Mouse (Mus musculus) left cerebral cortex, postnatal 14 days (tissue): ENCODE data around the gene Tigar. TPM values are rescaled to one million over a fixed set of nuclear protein-coding genes. Genes with fewer than 3 reads are reported as not detected.

Source experiments
- DNase-seq, 2 experiments: peaks; one replicate each; pipeline ENCODE4 v3.0.0; 2021 to 2022; ENCODE audit warnings: low spot score in 2 of 2, mixed read lengths in 1 of 2
- intact Hi-C: fragments of 180-260 bp; cut with DNase I; formaldehyde crosslinking; loops from one replicate; pipeline ENCODE4 v1.15.1; 2025
- total RNA-seq, 2 experiments: library from RNA; stranded (reverse); gene quantifications; 2 replicates each; pipeline ENCODE4 v1.2.3; 2021

Tigar gene
- total RNA-seq, 2 experiments from 2014 or later, result 24.7 to 25.5 TPM

GRCm38 (mm10) chr6:127145464-127146190 is 36.3 kb upstream of the Tigar start:
- DNase-seq, result no peak
- intact Hi-C loops, result loop anchor here (2.0 to 5.0 kb wide), 3 partner anchors 122 to 213 kb away; no protein-coding TSS in a partner anchor

GRCm38 (mm10) chr6:127143576-127144288 is 34.4 kb upstream of the Tigar start:
- intact Hi-C loops, result no loop called here
- DNase-seq, result no peak

GRCm38 (mm10) chr6:127143124-127143520 is 33.8 kb upstream of the Tigar start:
- intact Hi-C loops, result no loop called here
- no peak for DNase-seq

- DNase-seq, result peak; percentile 42 to 60
- intact Hi-C loops, result no loop called here
These were observed 33.1 kb upstream of the Tigar start for GRCm38 (mm10) chr6:127142154-127143123.

- DNase-seq, result peak in 1 of 2 experiments; percentile 32
- intact Hi-C loops, result no loop called here
These were observed 29.6 kb upstream of the Tigar start for GRCm38 (mm10) chr6:127138962-127139361.

- DNase-seq, result peak in 1 of 2 experiments; percentile 16
- intact Hi-C loops, result no loop called here
These were observed 24.3 kb upstream of the Tigar start for GRCm38 (mm10) chr6:127133433-127134245.

- intact Hi-C loops, result no loop called here
- no peak for DNase-seq
These were observed 23.4 kb upstream of the Tigar start for GRCm38 (mm10) chr6:127132719-127133118.

- intact Hi-C loops, result no loop called here
- no peak for DNase-seq
These were observed 22.6 kb upstream of the Tigar start for GRCm38 (mm10) chr6:127131946-127132345.

- intact Hi-C loops, result no loop called here
- peak in 1 of 2 experiments; percentile 78 for DNase-seq
These were observed 21.0 kb upstream of the Tigar start for GRCm38 (mm10) chr6:127130377-127130776.

- intact Hi-C loops, result no loop called here
- DNase-seq, result no peak
These were observed 20.3 kb upstream of the Tigar start for GRCm38 (mm10) chr6:127129659-127130058.

- DNase-seq, result no peak
- intact Hi-C loops, result no loop called here
These were observed 14.1 kb upstream of the Tigar start for GRCm38 (mm10) chr6:127123506-127123905.

- intact Hi-C loops, result no loop called here
- DNase-seq, result no peak
These were observed 13.6 kb upstream of the Tigar start for GRCm38 (mm10) chr6:127122996-127123395.

- intact Hi-C loops, result no loop called here
These were observed 13.0 kb upstream of the Tigar start for GRCm38 (mm10) chr6:127122221-127122806.

GRCm38 (mm10) chr6:127114753-127115456 is 5.5 kb upstream of the Tigar start:
- intact Hi-C loops, result no loop called here

More at GRCm38 (mm10) chr6:127122221-127122806, 13.0 kb upstream of the Tigar start:
- DNase-seq, result no peak

GRCm38 (mm10) chr6:127108368-127109060 is 843 bp downstream of the Tigar start:
- intact Hi-C loops, result no loop called here
- no peak for DNase-seq

More at GRCm38 (mm10) chr6:127114753-127115456, 5.5 kb upstream of the Tigar start:
- DNase-seq, result no peak

GRCm38 (mm10) chr6:127107413-127107812 is 1.9 kb downstream of the Tigar start:
- intact Hi-C loops, result no loop called here
- DNase-seq, result no peak

GRCm38 (mm10) chr6:127106726-127107125 is 2.6 kb downstream of the Tigar start:
- intact Hi-C loops, result no loop called here
- DNase-seq, result no peak
